Mouse (Mus musculus): ENCODE results near the gene Nanos3. TPM values are rescaled to one million over a fixed set of nuclear protein-coding genes. Genes with fewer than 3 reads are reported as not detected.

The Nanos3 gene
- total RNA-seq, 1 experiment from 2014 or later = not detected

GRCm38 (mm10) chr8:84203975-84204772 lies 19.2 kb upstream of the Nanos3 start:
- peak; percentile 30 to 33 for ATAC-seq (replicated peaks in 1 of 2; ENCODE audit: insufficient read depth in 1 of 2, low FRiP score in 2 of 2, low TSS enrichment in 1 of 2, low read depth in 1 of 2, poor library complexity in 2 of 2, severe bottlenecking in 2 of 2)

GRCm38 (mm10) chr8:84202938-84203917 lies 18.2 kb upstream of the Nanos3 start:
- ATAC-seq (replicated peaks in 1 of 2; ENCODE audit: insufficient read depth in 1 of 2, low FRiP score in 2 of 2, low TSS enrichment in 1 of 2, low read depth in 1 of 2, poor library complexity in 2 of 2, severe bottlenecking in 2 of 2) = peak; percentile 30 to 46

GRCm38 (mm10) chr8:84202466-84202865 lies 17.4 kb upstream of the Nanos3 start:
- ATAC-seq (replicated peaks in 1 of 2; ENCODE audit: insufficient read depth in 1 of 2, low FRiP score in 2 of 2, low TSS enrichment in 1 of 2, low read depth in 1 of 2, poor library complexity in 2 of 2, severe bottlenecking in 2 of 2) = no peak

- 0 out of 4 replicates have a peak, but pooled peaks have one; percentile 1 to 5 for ATAC-seq (replicated peaks in 1 of 2; ENCODE audit: insufficient read depth in 1 of 2, low FRiP score in 2 of 2, low TSS enrichment in 1 of 2, low read depth in 1 of 2, poor library complexity in 2 of 2, severe bottlenecking in 2 of 2)
These were observed 16.7 kb upstream of the Nanos3 start for GRCm38 (mm10) chr8:84201545-84202245.

- ATAC-seq (replicated peaks in 1 of 2; ENCODE audit: insufficient read depth in 1 of 2, low FRiP score in 2 of 2, low TSS enrichment in 1 of 2, low read depth in 1 of 2, poor library complexity in 2 of 2, severe bottlenecking in 2 of 2) = 0 out of 4 replicates have a peak, but pooled peaks of 1 of the 2 experiments have one; percentile 0
These were observed 15.9 kb upstream of the Nanos3 start for GRCm38 (mm10) chr8:84200652-84201544.

- no peak for ATAC-seq (replicated peaks in 1 of 2; ENCODE audit: insufficient read depth in 1 of 2, low FRiP score in 2 of 2, low TSS enrichment in 1 of 2, low read depth in 1 of 2, poor library complexity in 2 of 2, severe bottlenecking in 2 of 2)
These were observed 15.1 kb upstream of the Nanos3 start for GRCm38 (mm10) chr8:84200126-84200555.

GRCm38 (mm10) chr8:84199348-84200125 lies 14.5 kb upstream of the Nanos3 start:
- ATAC-seq (replicated peaks in 1 of 2; ENCODE audit: insufficient read depth in 1 of 2, low FRiP score in 2 of 2, low TSS enrichment in 1 of 2, low read depth in 1 of 2, poor library complexity in 2 of 2, severe bottlenecking in 2 of 2) = no peak

GRCm38 (mm10) chr8:84198871-84199270 lies 13.9 kb upstream of the Nanos3 start:
- no peak for ATAC-seq (replicated peaks in 1 of 2; ENCODE audit: insufficient read depth in 1 of 2, low FRiP score in 2 of 2, low TSS enrichment in 1 of 2, low read depth in 1 of 2, poor library complexity in 2 of 2, severe bottlenecking in 2 of 2)

- peak; percentile 70 to 78 for ATAC-seq (replicated peaks in 1 of 2; ENCODE audit: insufficient read depth in 1 of 2, low FRiP score in 2 of 2, low TSS enrichment in 1 of 2, low read depth in 1 of 2, poor library complexity in 2 of 2, severe bottlenecking in 2 of 2)
These were observed 13.1 kb upstream of the Nanos3 start for GRCm38 (mm10) chr8:84197922-84198774.

- peak; percentile 5 to 15; a peak in 2 of 4 replicates for ATAC-seq (replicated peaks in 1 of 2; ENCODE audit: insufficient read depth in 1 of 2, low FRiP score in 2 of 2, low TSS enrichment in 1 of 2, low read depth in 1 of 2, poor library complexity in 2 of 2, severe bottlenecking in 2 of 2)
These were observed 12.3 kb upstream of the Nanos3 start for GRCm38 (mm10) chr8:84197141-84197921.

GRCm38 (mm10) chr8:84194224-84194743 lies 9.3 kb upstream of the Nanos3 start:
- ATAC-seq (replicated peaks in 1 of 2; ENCODE audit: insufficient read depth in 1 of 2, low FRiP score in 2 of 2, low TSS enrichment in 1 of 2, low read depth in 1 of 2, poor library complexity in 2 of 2, severe bottlenecking in 2 of 2) = no peak

- no peak for ATAC-seq (replicated peaks in 1 of 2; ENCODE audit: insufficient read depth in 1 of 2, low FRiP score in 2 of 2, low TSS enrichment in 1 of 2, low read depth in 1 of 2, poor library complexity in 2 of 2, severe bottlenecking in 2 of 2)
These were observed 8.5 kb upstream of the Nanos3 start for GRCm38 (mm10) chr8:84193566-84193965.

- no peak for ATAC-seq (replicated peaks in 1 of 2; ENCODE audit: insufficient read depth in 1 of 2, low FRiP score in 2 of 2, low TSS enrichment in 1 of 2, low read depth in 1 of 2, poor library complexity in 2 of 2, severe bottlenecking in 2 of 2)
These were observed 8.1 kb upstream of the Nanos3 start for GRCm38 (mm10) chr8:84193161-84193560.

- peak; percentile 33 to 43 for ATAC-seq (replicated peaks in 1 of 2; ENCODE audit: insufficient read depth in 1 of 2, low FRiP score in 2 of 2, low TSS enrichment in 1 of 2, low read depth in 1 of 2, poor library complexity in 2 of 2, severe bottlenecking in 2 of 2)
These were observed 7.5 kb upstream of the Nanos3 start for GRCm38 (mm10) chr8:84192555-84192954.
